Mouse (Mus musculus): ENCODE results near the gene Nceh1. TPM values are rescaled to one million over a fixed set of nuclear protein-coding genes. Genes with fewer than 3 reads are reported as not detected.
A peak's percentile ranks its signal among the peaks of the same experiment; 100 is the strongest.

The Nceh1 gene
- polyA plus RNA-seq, 1 experiment from 2014 or later, result 7.0 TPM

DNA sequence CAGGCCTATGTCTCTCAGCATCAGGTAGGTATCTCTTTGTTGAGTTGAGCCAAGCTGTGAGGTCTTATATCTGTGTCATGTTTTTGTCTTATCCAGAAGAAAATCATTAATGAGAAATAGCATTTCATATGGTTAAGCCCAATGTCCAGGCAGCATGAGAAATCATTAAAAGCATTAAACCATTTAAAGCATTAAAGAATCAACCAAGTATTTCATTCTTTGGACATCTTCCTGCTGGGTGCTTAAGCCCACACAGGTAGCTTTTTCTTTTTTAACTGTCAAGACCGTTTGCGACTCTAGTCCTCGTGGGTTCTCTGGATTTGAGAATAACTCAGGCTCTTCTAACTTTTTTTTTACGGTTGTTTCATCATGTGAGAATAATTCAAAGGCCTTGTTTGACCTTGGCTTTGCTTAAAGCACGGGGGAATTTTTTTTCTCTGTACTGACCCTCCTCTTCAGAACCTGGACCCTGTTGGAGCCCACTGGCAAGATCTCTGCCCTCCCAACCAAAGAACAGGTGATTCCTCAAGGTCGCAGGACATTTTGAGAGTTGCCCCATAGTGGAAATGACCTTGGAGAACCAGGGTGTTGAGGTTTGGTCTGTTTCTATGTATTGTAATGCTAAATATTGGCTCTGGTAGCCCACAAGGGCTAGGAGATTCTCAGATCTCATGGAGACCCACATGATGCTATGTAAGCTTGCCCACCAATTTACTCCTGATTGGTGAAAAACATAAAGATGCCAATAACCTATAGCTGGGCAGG is 20.9 kb upstream of the Nceh1 start:
- no peak for ATAC-seq (ENCODE audit: low read depth)
- no peaks in the 10 kb centered on the region for H3K9me3 ChIP-seq
- H3K27me3 ChIP-seq, result no peaks in the 10 kb centered on the region
- H3K27ac ChIP-seq (replicated peaks), result no peak overlapping the region
- WGBS, result 87% methylated on average over 6 of the region's 6 CpGs
- no peaks in the 10 kb centered on the region for H3K36me3 ChIP-seq
- no peaks in the 10 kb centered on the region for H3K4me1 ChIP-seq (replicated peaks)
- H3K9ac ChIP-seq, result no peak overlapping the region
- no peak overlapping the region for H3K4me2 ChIP-seq
- H3K4me3 ChIP-seq, result no peak overlapping the region

DNA sequence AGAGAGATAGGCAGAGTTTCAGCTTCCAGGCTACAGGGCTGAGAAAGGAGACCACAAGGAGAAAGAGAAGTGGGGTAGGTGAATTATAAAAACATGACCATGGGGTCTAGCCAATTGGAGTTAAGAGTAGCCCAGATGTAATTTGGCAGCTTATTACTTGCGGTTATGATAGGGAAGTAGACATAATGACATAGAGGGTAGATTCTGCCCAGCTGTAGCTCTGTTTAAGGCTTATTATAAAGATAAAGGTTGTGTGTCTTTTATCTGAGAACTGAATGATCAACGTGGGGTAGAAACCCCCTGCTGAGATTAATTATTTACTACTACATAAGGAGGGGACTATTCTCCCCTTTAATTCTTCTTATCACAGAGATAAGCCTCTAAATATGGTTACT is 20.4 kb upstream of the Nceh1 start:
- H3K27ac ChIP-seq (replicated peaks), result no peak overlapping the region
- H3K4me3 ChIP-seq, result no peak overlapping the region
- H3K4me1 ChIP-seq (replicated peaks), result no peaks in the 10 kb centered on the region
- no peak overlapping the region for H3K4me2 ChIP-seq
- H3K9ac ChIP-seq, result no peak overlapping the region
- no peaks in the 10 kb centered on the region for H3K9me3 ChIP-seq
- H3K27me3 ChIP-seq, result no peaks in the 10 kb centered on the region
- H3K36me3 ChIP-seq, result no peaks in the 10 kb centered on the region
- no peak for ATAC-seq (ENCODE audit: low read depth)
- WGBS, result 71% methylated on average over 2 of the region's 2 CpGs

DNA sequence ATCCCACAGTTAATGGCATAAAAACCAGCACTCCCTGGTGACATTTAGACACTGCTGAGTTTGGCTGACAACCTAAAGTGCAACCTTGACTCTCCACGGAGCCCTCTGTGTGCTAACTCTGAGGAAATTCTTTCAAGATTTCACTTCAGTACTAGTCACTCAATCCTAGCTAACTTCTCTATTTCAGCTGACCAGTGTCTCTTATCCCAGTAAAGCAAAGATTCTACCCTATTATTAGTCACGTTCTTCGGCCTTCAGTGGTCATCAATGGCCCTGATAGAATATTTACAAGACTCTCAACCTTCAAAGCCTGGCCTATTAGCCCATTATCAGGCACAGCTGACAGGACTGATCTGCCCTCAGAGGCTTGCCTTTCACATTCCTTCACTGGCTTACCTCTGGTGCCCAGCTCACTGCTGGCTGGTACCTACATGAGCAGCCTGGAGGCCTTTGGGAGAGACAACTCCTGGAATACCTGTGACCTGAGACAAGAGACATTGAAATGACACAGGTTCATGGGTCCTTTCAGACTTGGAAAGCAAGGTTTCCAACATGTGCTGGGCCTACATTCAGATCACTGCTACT is 17.2 kb upstream of the Nceh1 start:
- H3K27me3 ChIP-seq, result no peaks in the 10 kb centered on the region
- 79% methylated on average over 3 of the region's 3 CpGs for WGBS
- H3K4me2 ChIP-seq, result no peak overlapping the region

DNA sequence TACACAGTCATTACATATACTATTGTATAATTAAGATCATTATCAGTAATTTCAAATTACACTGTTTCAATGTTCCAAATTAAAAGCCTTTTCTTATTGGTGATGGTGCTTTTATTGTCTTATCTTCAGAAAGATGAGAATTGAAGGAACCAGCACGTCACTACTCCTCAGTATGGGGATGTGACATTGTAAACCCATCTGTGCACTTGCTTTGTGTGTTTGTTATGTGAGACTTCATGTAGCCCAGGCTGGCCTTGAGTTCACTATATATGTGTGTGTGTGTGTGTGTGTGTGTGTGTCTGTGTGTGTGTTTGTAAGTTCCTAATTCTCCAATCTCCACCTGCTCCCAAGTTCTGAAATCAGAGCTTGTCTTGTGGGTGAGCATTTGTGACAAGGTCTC is 12.5 kb upstream of the Nceh1 start:
- H3K36me3 ChIP-seq, result no peaks in the 10 kb centered on the region
- H3K9me3 ChIP-seq, result no peaks in the 10 kb centered on the region
- H3K4me1 ChIP-seq (replicated peaks), result no peaks in the 10 kb centered on the region
- ATAC-seq (ENCODE audit: low read depth), result no peak
- no peaks in the 10 kb centered on the region for H3K27me3 ChIP-seq
- no peak overlapping the region for H3K4me2 ChIP-seq
- H3K9ac ChIP-seq, result no peak overlapping the region
- no peak overlapping the region for H3K27ac ChIP-seq (replicated peaks)
- H3K4me3 ChIP-seq, result no peak overlapping the region
- WGBS, result 60% methylated on average over 1 of the region's 1 CpGs

More for the DNA sequence above, 17.2 kb upstream of the Nceh1 start:
- H3K27ac ChIP-seq (replicated peaks), result no peak overlapping the region
- no peaks in the 10 kb centered on the region for H3K36me3 ChIP-seq
- no peaks in the 10 kb centered on the region for H3K9me3 ChIP-seq
- H3K9ac ChIP-seq, result no peak overlapping the region
- no peaks in the 10 kb centered on the region for H3K4me1 ChIP-seq (replicated peaks)
- no peak overlapping the region for H3K4me3 ChIP-seq
- no peak for ATAC-seq (ENCODE audit: low read depth)

DNA sequence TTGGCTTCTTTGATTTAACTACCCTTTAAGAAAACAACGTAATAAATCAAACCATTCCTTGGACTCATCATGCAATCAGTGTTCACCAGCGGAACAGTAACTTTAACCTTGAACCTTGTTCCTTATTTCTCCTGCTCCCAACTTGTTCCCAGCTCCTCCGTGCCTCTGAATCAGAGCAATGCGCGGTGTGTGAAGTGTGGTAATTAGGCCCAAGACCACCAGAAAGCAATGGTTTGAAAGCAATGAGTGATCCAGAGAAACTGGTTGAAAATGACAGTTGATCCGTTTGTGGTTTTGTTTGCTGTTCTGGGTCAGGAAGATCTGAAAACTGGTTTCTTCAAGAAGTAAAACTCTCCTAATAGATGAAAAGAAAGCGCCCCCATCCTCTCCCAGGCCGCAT is 3.1 kb upstream of the Nceh1 start:
- Histone ChIP-seq H3K36me3 (no peaks in the 10 kb centered on the region), H3K9me3 (no peaks in the 10 kb centered on the region), H3K9ac (no peak overlapping the region), H3K4me3 (no peak overlapping the region), H3K27ac (replicated peaks) (no peak overlapping the region), H3K4me2 (no peak overlapping the region), H3K4me1 (replicated peaks) (peaks cover 10% of the 10 kb centered on the region), H3K27me3 (no peaks in the 10 kb centered on the region; the same call in 1 of the 2 replicates)
- WGBS, result 86% methylated on average over 8 of the region's 8 CpGs
- no peak for ATAC-seq (ENCODE audit: low read depth)

DNA sequence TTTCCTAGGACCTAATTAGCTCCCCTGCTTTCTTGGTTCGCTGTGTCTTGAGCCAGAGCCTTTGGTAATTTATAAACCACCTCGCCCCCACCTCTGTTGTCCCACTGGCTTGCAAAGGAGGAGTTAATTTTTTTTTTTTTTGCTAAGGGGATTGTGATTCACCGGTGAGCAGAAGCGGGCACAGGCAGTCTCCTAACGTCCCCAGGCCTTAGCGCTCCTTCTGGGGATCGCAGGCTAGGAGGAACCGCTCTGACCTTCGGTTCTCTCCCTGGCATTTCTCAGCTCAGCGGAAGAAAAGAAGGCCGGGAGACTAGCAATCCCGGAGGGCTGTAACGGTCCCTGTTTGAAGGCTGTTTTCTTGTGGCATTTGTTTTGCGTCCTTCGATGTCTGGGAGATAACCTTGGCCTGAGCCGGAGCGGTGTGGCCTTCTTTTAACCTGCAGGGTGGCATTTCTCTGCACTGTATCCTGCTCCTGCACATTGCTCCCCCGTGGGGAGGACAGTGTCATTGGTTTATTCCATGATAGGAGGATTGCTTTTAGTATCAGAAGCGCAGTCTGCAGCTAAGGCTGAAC is 923 bp downstream of the Nceh1 start:
- ATAC-seq (ENCODE audit: low read depth), result 0 out of 2 replicates have a peak, but pooled peaks have one; percentile 17
- WGBS, result 11% methylated on average over 19 of the region's 19 CpGs
- Histone ChIP-seq H3K4me3 (peak overlapping the region; percentile 80), H3K9ac (peak overlapping the region; percentile 78), H3K27me3 (no peaks in the 10 kb centered on the region; the same call in 1 of the 2 replicates), H3K4me2 (peak overlapping the region; percentile 96), H3K36me3 (no peaks in the 10 kb centered on the region), H3K27ac (replicated peaks) (no peak overlapping the region; the same call in 1 of the 2 replicates), H3K9me3 (no peaks in the 10 kb centered on the region), H3K4me1 (replicated peaks) (peaks cover 10% of the 10 kb centered on the region)

DNA sequence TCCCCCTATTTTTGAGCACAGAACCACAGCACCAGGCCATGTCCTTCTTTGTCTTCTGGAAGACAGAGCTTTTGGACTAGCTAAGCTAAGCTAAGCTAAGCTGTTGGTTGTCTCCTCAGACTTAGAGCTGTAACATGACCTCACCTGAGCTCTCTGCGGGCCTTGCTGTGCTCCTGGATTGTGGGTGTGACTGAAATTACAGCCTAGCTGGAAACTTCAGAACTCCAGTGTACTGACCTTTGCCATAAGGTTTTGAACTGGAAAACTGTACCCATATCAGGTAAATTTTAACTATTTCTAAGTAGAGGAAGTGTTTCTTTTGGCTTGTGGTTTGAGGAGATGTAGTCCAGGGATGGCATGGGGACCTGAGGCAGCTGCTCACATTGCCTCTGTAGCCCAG is 5.6 kb downstream of the Nceh1 start:
- 94% methylated on average over 1 of the region's 1 CpGs for WGBS
- Histone ChIP-seq H3K9me3 (no peaks in the 10 kb centered on the region), H3K4me3 (no peak overlapping the region), H3K36me3 (no peaks in the 10 kb centered on the region), H3K9ac (no peak overlapping the region), H3K4me1 (replicated peaks) (peaks cover 13% of the 10 kb centered on the region), H3K4me2 (no peak overlapping the region), H3K27ac (replicated peaks) (no peak overlapping the region), H3K27me3 (no peaks in the 10 kb centered on the region; the same call in 1 of the 2 replicates)
- ATAC-seq (ENCODE audit: low read depth), result no peak

DNA sequence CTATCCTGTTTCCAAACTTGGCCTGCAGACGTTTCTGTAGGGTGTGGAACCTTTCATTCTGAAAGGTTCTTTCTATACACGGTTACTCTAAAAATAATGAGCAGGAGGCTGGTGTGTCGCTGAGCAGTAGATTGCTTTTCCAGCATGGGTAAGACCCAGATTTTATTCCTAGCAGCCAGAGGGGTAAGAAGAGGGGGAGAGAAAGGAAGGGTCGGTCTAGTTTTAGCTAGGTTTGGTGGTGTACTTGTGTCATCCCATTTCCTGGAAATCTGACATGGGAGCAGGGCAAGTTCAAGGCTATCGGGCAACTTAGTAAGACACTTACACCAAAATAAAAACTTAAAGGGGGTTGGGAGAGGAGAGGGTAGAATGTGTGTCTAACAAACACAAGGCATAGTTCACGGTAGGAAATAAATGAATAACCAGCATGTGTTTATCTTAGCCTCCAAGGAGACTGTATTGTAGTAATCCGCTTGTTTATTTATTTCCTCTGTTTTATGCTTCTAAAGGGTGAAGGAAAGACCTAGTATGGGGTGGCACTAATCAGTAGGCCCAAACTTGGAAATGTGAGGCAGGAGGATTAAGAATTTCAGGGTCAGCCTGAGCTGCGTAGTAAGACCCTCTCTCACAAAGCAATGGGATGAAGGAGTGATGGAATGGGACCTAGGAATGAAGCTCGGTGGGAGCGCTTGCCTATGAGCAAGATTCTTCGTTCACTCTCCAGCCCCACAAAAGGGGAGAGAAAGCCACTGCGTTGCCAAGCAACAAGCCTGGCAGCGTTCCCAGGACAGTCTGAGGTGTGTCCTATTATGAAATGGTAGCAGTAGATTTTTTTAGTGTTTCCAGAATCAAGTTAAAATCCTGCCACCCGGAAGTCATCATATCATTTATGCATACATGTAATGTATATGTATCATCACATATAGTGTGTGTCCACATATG is 6.8 kb downstream of the Nceh1 start:
- ATAC-seq (ENCODE audit: low read depth), result peak; percentile 34; the same call in 1 of the 2 replicates
- no peak overlapping the region for H3K9ac ChIP-seq
- no peaks in the 10 kb centered on the region; the same call in 1 of the 2 replicates for H3K27me3 ChIP-seq
- 0 out of 2 replicates have a peak, but pooled peaks cover 5% of the 10 kb centered on the region for H3K4me1 ChIP-seq (replicated peaks)
- 77% methylated on average over 14 of the region's 14 CpGs for WGBS
- no peaks in the 10 kb centered on the region for H3K36me3 ChIP-seq
- H3K9me3 ChIP-seq, result no peaks in the 10 kb centered on the region
- H3K4me3 ChIP-seq, result no peak overlapping the region
- H3K27ac ChIP-seq (replicated peaks), result no peak overlapping the region
- no peak overlapping the region for H3K4me2 ChIP-seq

DNA sequence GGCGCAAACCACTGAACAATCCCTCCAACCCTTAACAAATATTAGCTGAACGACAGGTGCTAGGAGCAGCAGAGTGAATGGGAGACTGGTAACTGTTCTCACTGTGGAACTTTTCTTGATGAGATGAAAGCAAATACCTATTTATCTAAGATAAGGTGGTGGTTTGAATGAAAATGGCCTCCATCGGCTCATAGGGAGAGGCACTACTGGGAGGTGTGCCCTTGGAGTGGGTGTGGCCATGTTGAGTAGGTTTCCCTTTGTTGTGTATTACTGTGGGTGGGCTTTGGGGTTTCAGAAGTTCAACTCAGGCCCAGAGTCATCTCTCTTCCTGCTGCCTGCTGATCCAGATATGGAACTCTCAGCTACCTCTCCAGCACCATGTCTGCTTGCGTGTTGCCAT is 8.1 kb downstream of the Nceh1 start:
- Histone ChIP-seq H3K9me3 (no peaks in the 10 kb centered on the region), H3K27ac (replicated peaks) (no peak overlapping the region), H3K4me2 (no peak overlapping the region), H3K4me1 (replicated peaks) (0 out of 2 replicates have a peak, but pooled peaks cover 5% of the 10 kb centered on the region), H3K27me3 (no peaks in the 10 kb centered on the region), H3K36me3 (no peaks in the 10 kb centered on the region), H3K9ac (no peak overlapping the region), H3K4me3 (no peak overlapping the region)
- no peak for ATAC-seq (ENCODE audit: low read depth)
- WGBS, result 90% methylated on average over 4 of the region's 4 CpGs

DNA sequence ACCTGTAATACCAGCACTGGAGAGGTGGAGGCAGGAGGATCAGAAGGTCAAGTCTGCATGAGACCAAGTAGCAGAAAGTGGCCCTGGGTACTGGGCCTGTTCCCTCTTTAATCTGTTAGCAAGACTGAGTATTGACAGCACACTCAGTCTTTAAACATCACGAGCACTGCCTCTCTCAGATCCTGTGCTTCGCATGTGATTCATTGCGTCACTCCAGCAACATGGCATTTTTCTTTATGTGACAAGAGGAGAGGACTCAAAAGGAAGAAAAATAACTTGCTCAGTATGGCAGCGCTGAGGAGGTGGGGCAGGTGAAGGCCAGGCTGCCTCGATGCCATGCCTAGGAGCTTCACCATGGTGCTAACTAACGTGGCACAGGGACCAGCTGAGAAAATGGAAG is 9.1 kb downstream of the Nceh1 start:
- H3K9ac ChIP-seq, result no peak overlapping the region
- no peak for ATAC-seq (ENCODE audit: low read depth)
- WGBS, result 83% methylated on average over 6 of the region's 6 CpGs
- H3K27ac ChIP-seq (replicated peaks), result no peak overlapping the region
- no peaks in the 10 kb centered on the region for H3K27me3 ChIP-seq
- H3K4me3 ChIP-seq, result no peak overlapping the region
- H3K4me2 ChIP-seq, result no peak overlapping the region
- H3K9me3 ChIP-seq, result no peaks in the 10 kb centered on the region
- no peaks in the 10 kb centered on the region for H3K36me3 ChIP-seq
- 0 out of 2 replicates have a peak, but pooled peaks cover 5% of the 10 kb centered on the region for H3K4me1 ChIP-seq (replicated peaks)

DNA sequence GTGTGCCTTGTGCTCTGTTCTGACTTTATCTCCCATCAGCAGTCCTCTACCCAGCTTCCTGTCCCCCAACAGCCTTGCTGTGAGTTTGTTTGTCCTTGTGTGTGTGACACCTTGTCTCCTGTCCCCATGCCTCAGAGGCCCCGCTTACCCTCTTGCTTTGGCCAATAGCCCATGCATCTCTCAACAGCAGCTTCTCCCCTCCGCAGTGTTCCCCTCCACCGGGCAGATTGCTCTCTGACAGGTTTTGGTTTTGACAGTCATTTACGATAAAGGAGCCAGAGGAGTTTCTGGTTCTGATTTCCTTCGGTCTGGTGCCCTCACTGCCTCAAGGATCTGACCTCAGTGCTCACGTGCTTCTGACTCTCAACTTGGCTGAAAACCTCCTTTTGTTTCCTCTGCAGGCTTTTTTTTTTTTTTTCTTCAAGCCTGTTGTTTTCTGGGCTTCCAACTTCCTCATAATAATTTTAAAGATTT is 11.1 kb downstream of the Nceh1 start:
- Histone ChIP-seq H3K9ac (no peak overlapping the region), H3K4me2 (no peak overlapping the region), H3K36me3 (no peaks in the 10 kb centered on the region), H3K27me3 (no peaks in the 10 kb centered on the region), H3K4me3 (no peak overlapping the region), H3K27ac (replicated peaks) (no peak overlapping the region), H3K9me3 (no peaks in the 10 kb centered on the region), H3K4me1 (replicated peaks) (0 out of 2 replicates have a peak, but pooled peaks cover 5% of the 10 kb centered on the region)
- WGBS, result 70% methylated on average over 6 of the region's 6 CpGs
- ATAC-seq (ENCODE audit: low read depth), result no peak
